In the genomic region with DNA sequence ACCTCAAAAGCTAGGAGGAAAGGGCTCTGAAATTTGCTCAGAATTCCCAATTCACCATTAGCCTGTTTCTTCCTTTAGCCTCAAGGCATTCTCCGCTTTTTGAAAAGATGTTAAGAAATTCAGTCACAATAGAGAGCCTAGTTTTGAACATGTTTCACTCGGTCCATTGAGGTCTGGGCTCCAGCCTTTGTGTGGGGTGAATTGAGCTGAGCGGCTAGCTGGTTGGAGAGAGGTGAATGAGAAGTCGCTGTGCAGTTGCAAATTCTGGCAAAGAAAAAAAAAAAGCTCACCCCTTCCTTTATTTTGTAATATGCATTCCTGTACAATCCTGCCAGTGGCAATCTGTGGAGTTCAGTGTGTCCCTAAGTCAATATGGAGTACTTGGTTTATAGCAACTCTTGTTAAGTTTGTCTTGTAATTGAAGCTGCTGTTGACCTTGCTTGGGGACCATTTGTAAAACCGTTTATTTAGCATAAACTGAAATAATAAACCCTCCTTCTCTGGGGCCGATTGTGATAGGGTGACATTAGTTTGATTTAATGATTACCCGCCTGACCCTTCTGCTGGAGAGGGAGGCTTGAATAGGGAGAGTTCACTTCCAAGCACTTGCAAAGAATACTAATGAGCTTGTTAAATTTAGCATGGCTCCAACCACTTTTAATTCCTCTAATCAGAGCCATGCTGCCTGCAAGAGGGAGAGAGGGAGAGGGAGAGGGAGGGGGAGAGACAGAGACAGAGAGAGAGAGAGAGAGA, we compare ENCODE assay signal across 9 mouse cellular contexts.
DNase-seq lines count a peak whose midpoint lies in the region; ATAC-seq lines count a peak whose summit lies in the region.
"Had no signal": no experiment of that assay in that cellular context is flagged by ENCODE, and none has a peak within 500 bp of the region (broad histone marks: within the 10 kb centered on the region; RNA-seq: fewer than 3 reads in every experiment).

No protein-coding gene starts in this region.

- peak; percentile 14 for DNase-seq in kidney, adult 11 months
- no peak for DNase-seq in kidney, postnatal 4 days
- DNase-seq in embryo, embryonic 11.5 days (ENCODE audit: low read depth, low spot score): peak; percentile 36
- no peak for DNase-seq in urinary bladder, postnatal 4 days (ENCODE audit: low spot score in 2 of 2)
- no peak for DNase-seq in spleen, postnatal 4 days (ENCODE audit: low spot score in 2 of 2)
- no peak for DNase-seq in natural killer cell, adult 2 months (ENCODE audit: low spot score in 2 of 2)
- DNase-seq: cerebellum, postnatal 10 days had no signal

- peak; percentile 65 for ATAC-seq in hindbrain, embryonic 13.5 days (ENCODE audit: low FRiP score)
- peak; percentile 82 for ATAC-seq in midbrain, embryonic 12.5 days (ENCODE audit: low FRiP score, low read depth)

- H3K4me3 ChIP-seq in hindbrain, embryonic 13.5 days: no peak overlapping the region
- no peak overlapping the region for H3K4me3 ChIP-seq in midbrain, embryonic 12.5 days

- H3K9ac ChIP-seq in hindbrain, embryonic 13.5 days: no peak overlapping the region
- H3K9ac ChIP-seq in midbrain, embryonic 12.5 days (replicated peaks): no peak overlapping the region

- peaks cover 49% of the 10 kb centered on the region for H3K4me1 ChIP-seq in hindbrain, embryonic 13.5 days (replicated peaks)
- peaks cover 89% of the 10 kb centered on the region for H3K4me1 ChIP-seq in midbrain, embryonic 12.5 days

- no peaks in the 10 kb centered on the region for H3K9me3 ChIP-seq in hindbrain, embryonic 13.5 days
- H3K9me3 ChIP-seq in midbrain, embryonic 12.5 days: no peaks in the 10 kb centered on the region

- H3K4me2 ChIP-seq in hindbrain, embryonic 13.5 days: 0 out of 2 replicates have a peak overlapping the region, but pooled peaks have one; percentile 6
- peak overlapping the region; percentile 24 for H3K4me2 ChIP-seq in midbrain, embryonic 12.5 days (replicated peaks)

- no peaks in the 10 kb centered on the region for H3K36me3 ChIP-seq in hindbrain, embryonic 13.5 days
- H3K36me3 ChIP-seq in midbrain, embryonic 12.5 days: no peaks in the 10 kb centered on the region

- H3K27ac ChIP-seq in hindbrain, embryonic 13.5 days: peak overlapping the region; percentile 52
- peak overlapping the region; percentile 75 for H3K27ac ChIP-seq in midbrain, embryonic 12.5 days (replicated peaks)

- WGBS in hindbrain, embryonic 13.5 days: 9% methylated on average over 7 of the region's 7 CpGs
- WGBS in midbrain, embryonic 12.5 days: 6% methylated on average over 7 of the region's 7 CpGs

- H3K27me3 ChIP-seq in hindbrain, embryonic 13.5 days: no peaks in the 10 kb centered on the region
- no peaks in the 10 kb centered on the region for H3K27me3 ChIP-seq in midbrain, embryonic 12.5 days

Comparison
In these comparisons a context has a peak if more than half of its experiments do, and no peak if none do; other contexts are left out.
1. DNase-seq: peak in kidney, adult 11 months (single experiment) and embryo, embryonic 11.5 days (single experiment); none in kidney, postnatal 4 days (0 of 2), urinary bladder, postnatal 4 days (0 of 2), spleen, postnatal 4 days (0 of 2) and natural killer cell, adult 2 months (0 of 2).